In genomic region chr9:80344451-80345000, GRCm38 (mm10) we compare ENCODE assay signal across 17 mouse cellular contexts.
"Had no signal": no experiment of that assay in that cellular context is flagged by ENCODE, and none has a peak within 500 bp of the region (broad histone marks: within the 10 kb centered on the region; RNA-seq: fewer than 3 reads in every experiment).

No protein-coding gene starts in this region.

- H3K27me3 ChIP-seq: limb, embryonic 12.5 days; liver, embryonic 13.5 days; lung, embryonic 15.5 days; neural tube, embryonic 12.5 days had no signal

- H3K36me3 ChIP-seq: limb, embryonic 12.5 days; liver, embryonic 13.5 days; lung, embryonic 15.5 days; midbrain, embryonic 10.5 days; neural tube, embryonic 12.5 days had no signal

- H3K9ac ChIP-seq: limb, embryonic 12.5 days; liver, embryonic 13.5 days; liver, postnatal 0 days; lung, embryonic 15.5 days; neural tube, embryonic 12.5 days had no signal

- H3K9me3 ChIP-seq: limb, embryonic 12.5 days; liver, embryonic 13.5 days; lung, embryonic 15.5 days; midbrain, embryonic 10.5 days; neural tube, embryonic 12.5 days had no signal

- H3K4me2 ChIP-seq: limb, embryonic 12.5 days; liver, embryonic 13.5 days; lung, embryonic 15.5 days; neural tube, embryonic 12.5 days had no signal

- DNase-seq: kidney, adult 8-10 months; kidney, postnatal 36 days; layer of hippocampus, adult 9-11 months; layer of hippocampus, postnatal 36 days; liver; liver, embryonic 13.5 days; liver, postnatal 0 days; lung, postnatal 14 days; right cerebral cortex, postnatal 4 days; spleen, adult 18-20 months; thymus, adult 18-20 months; thymus, postnatal 14 days had no signal

- H3K4me1 ChIP-seq: limb, embryonic 12.5 days; liver, embryonic 13.5 days; lung, embryonic 15.5 days; midbrain, embryonic 10.5 days; neural tube, embryonic 12.5 days had no signal

- H3K4me3 ChIP-seq: limb, embryonic 12.5 days; liver, embryonic 13.5 days; lung, embryonic 15.5 days; midbrain, embryonic 10.5 days; neural tube, embryonic 12.5 days had no signal

- ATAC-seq: liver, postnatal 0 days had no signal

- H3K27ac ChIP-seq: kidney, postnatal 0 days; limb, embryonic 12.5 days; liver, embryonic 13.5 days; lung, embryonic 15.5 days; midbrain, embryonic 10.5 days; neural tube, embryonic 12.5 days had no signal
